Mouse (Mus musculus) layer of hippocampus, adult 8-10 months (tissue): Measurements from ENCODE around the gene Gm8127. TPM values are rescaled to one million over a fixed set of nuclear protein-coding genes. Genes with fewer than 3 reads are reported as not detected.
"Not testable (repeated sequence)": the region's sequence is repeated elsewhere in the genome, so short reads cannot be mapped to it uniquely, and the experiment has no call there.

ENCODE experiments used
- DNase-seq, 2 experiments: peaks; one replicate each; pipeline ENCODE4 v3.0.0; 2022; ENCODE audit warnings: low spot score in 2 of 2
- total RNA-seq, 4 experiments: library from RNA; stranded (reverse); gene quantifications; 2 replicates each; pipeline ENCODE4 v1.2.4; 2022

Gm8127 gene
- not detected for total RNA-seq

DNA sequence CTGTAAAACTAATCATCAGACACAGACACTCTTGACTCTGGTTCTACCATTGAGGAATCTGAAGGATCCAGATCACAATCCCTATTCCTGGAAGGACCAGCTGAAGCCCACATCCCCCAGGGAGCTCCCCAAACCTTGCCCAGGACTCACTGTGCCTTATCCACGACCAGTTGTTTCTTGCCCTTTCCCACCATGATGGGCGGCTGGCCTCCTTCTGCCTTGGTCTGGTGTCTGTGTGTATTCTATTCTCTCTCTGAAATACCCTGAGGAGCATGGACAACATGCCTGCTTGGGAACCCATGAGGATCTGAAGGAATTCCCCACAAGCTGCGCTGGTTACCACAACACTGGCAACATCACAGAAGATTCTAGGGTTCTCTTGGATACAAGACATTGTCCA is at the start of gene Gm8127:
Gene Gm8127, minus strand, starts transcription at position 330 of the 400 bp plus-strand sequence.
- not testable (repeated sequence) for DNase-seq

DNA sequence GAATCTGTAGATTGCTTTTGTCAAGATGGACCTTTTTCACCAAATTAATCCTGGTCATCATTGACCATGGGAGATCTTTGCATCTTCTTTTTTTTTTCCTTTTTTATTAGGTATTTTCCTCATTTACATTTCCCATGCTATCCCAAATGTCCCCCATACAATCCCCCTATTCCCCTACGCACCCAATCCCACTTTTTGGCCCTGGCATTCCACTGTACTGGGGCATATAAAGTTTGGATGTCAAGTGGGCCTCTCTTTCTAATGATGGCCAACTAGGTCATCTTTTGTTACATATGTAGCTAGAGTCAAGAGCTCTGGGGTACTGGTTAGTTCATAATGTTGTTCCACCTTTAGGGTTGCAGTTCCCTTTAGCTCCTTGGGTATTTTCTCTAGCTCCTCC is 44.0 kb upstream of the Gm8127 start:
- not testable (repeated sequence) for DNase-seq

DNA sequence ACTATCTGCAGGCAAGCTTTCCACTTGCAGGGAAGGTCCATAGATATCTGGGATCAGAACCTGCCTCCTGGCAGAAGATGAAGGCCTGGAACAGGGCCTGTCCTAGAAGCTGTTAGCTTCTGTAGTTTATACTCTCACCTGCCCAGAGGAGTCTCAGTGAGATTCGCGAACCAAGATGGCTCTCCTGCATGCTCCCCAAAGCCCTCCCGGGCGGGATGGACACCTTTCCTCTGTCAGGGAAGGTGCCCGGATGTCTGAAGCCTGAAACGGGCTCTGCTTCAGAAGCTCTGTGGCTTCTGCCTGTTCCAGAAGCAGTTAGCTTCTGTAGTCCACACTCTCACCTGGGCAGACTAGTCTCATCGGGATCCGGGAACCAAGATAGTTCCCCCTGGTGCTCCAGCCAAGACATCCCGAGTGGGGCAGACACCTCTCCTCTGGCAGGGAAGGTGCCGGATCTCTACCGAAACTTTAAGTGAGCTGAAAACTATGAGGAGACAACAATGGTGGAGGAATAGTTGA is 37.8 kb upstream of the Gm8127 start:
- not testable (repeated sequence) for DNase-seq

DNA sequence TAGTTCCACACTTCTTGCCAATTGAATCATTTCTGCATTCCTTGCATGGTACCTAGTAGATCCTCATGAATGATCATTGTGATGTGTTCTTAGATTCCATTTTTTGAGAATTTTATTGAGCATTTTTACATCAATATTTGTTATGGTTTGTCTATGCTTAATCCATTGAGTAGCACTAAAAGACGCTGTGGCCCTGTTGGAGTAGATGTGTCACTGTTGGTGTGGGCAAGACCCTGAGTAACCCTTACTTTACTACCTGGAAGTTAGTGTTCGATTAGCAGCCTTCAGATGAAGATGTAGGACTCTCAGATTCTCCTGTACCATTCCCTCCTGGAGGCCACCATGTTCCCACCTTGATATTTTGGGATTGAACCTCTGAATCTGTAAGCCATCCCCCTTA is 35.0 kb upstream of the Gm8127 start:
- not testable (repeated sequence) for DNase-seq

DNA sequence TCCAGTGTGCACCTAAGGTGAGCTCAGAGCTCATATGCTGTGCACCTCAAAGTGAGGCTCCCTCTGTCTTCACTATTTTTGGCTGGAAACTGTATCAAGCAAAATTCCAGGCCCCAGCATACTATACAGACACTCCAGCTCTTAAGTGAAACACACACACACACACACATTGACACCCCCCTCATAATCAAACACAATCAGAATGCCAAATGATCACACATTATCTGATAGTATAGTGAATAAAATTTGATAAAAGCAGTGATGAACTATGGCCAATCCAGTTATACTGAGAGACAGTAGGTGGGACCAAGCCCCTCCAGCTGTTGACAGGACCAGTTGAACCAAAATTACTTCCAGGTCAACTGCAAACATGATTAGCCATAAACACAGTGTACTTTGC is 25.9 kb upstream of the Gm8127 start:
- DNase-seq: not testable (repeated sequence)

DNA sequence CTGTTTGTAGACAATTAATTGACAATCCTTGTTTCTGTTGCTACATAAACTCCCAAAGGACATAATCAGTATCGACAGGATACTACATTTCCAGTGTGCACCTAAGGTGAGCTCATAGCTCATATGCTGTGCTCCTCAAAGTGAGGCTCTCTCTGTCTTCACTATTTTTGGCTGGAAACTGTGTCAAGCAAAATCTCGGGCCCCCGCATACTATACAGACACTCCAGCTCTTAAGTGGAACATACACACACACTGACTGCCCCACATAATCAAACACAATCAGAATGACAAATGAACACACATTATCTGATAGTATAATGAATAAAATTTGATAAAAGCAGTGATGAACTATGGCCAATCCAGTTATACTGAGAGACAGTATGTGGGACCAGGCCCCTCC is 15.0 kb downstream of the Gm8127 start:
- DNase-seq: not testable (repeated sequence)

DNA sequence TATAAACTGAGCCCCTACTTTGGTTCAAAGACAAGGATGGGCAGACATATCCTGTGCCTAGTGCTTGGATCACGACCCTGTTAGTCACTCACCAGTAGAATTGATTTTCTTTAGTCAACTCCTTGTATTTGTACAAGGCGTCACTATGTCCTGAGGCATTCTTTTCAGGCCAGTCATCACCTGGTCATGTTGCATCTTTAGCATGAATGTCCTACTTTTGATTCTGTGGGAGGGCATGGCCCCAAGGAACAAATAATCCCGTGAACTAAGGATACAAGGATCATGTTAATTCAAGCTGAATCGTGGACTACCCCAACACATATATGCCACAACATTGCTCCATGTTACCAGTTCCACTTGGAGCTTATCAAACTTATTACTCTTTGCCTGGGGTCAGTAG is 15.5 kb downstream of the Gm8127 start:
- not testable (repeated sequence) for DNase-seq

DNA sequence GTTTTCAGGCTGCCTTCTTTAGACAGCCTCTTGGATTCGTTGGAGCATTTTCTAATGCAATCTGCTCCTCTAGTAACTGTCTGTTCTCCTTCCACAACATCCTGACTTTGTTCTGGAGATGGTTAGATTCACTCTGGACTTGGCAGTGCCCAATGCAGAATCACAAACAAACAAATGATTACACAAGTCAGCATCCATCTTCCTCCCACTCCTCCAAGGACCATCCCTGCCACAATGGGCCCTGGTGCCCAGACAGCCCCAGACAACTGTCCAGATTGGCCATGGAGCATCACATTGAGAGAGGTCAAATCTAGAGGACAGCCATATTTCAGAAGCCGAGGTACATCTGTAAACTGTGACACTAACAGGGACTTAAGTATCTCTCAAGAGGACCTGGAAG is 16.2 kb downstream of the Gm8127 start:
- not testable (repeated sequence) for DNase-seq

DNA sequence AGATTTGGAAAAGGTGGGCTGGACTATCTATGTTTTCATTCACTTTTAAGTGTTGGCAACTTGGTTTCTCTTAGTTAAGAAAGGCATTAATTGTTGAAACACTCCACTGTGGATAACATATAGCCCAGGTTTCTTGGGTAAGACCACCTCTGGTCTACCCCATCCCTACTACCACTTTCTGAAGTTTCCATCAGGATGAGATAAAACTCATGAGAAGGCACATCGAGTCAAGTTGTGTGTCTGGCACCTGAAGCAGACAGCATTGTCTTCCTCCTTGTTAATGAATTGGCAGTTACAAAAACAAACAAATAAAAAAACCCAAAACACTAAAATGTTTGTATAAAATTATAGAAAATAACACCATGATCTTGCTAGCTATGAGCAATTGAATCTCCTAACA is 17.9 kb downstream of the Gm8127 start:
- DNase-seq: not testable (repeated sequence)

DNA sequence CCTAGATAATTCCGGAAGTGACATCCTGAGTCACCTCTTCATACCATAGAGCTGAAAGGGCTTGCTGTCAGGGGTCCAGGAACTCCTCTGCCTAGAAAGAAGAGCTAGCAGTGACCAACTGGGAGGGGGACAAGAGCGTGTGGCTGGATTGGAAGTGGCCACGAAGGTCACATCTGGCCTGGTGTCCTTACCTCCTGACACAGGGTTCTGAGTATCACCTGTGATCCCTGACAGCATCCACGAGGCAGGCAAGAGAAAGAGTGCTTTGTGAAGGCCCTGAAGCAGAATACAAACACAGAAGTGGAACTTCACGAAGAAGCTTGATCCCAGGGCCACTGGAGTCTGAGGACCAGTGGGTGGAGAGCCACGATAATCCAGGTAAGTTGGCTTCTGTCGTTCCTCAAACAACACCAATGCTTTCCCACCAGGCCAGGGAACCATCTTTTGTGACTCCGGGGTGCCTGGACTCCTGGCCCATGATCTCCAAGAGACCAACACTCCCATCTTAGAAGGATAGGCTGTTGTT is 18.6 kb downstream of the Gm8127 start, which contains the start of gene Gm9732:
Gene Gm9732, plus strand, starts transcription at position 51 of the 526 bp plus-strand sequence.
- DNase-seq: not testable (repeated sequence)

DNA sequence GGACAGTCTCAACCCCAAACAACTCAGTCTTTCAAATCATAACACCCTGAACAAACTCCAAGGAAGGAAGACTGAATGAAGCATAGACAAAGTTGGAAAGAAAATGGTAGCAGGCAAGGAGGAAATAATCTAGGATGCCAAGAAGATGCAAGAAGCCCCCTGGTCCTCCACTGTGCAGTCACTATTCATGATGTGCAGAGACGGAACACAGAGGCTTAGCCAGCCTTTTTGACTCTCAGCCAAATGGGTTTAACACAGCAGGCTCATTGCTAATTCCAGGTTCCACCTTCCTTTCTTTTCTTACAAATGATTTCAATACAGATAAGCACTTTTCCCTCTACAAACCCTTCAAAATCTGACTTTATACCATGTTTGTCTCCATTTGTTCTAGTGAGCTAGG is 20.5 kb downstream of the Gm8127 start:
- not testable (repeated sequence) for DNase-seq

DNA sequence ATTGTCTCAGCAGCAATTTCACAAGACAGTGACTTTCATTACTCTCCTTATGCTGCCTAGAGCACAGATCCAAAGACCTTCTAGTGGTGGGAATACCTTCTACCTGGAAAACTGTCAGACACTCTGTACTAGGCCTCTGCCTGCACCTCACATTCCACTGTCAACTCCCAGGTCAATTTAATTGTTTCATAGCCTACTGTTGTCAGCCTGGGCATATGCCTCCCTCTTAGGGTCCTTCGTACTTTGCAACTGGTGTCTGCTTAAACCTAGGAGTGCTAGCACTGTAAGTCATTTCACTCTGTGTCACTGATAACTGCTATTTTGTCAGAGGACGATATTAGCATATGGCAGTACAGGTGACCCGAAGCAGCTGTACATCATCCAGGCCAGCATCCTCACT is 24.4 kb downstream of the Gm8127 start:
- not testable (repeated sequence) for DNase-seq

DNA sequence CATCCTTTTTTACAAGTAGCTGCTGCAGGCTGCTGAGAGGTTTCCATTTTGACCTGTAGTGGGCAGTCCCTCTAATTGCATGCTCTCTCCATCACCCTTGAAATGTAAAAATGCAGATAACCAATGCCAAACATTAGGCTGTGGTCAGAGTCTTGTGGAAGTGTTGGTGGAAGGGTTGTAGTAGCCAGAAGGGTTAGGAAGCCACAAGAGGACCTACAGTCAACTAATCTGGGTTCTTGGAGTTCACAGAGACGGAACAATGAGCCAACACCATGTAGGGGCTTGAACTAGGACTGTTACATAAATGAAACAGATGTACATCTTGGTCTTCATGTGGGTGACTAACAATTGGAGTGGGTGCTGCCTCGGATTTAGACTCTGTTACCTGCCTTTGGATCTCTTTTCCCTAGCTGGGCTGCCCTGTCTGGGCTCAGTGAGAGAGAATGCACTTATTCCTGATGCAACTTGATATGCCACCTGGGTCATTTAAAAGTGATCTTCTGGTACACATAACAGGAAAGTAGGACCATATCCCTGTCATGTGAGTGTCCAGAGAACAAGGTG is 25.0 kb downstream of the Gm8127 start:
- DNase-seq: not testable (repeated sequence)

DNA sequence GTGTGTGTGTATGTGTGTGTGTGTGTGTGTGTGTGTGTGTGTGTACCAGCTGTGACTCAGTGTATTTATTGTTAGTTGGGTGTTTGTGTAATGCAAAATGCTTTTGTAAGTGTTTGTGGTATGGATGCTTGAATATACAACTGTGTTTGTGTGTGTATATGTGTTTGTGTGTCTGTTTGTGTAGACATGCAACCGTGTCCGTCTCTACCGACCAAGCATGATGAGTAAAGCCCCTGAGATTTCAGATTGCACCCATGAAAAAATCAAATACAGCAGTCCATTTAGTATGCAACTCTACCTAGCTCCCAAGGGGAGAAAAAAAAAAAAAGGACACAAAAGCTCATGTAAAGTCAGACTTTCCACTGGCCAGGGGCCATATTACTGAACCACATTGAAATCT is 30.2 kb downstream of the Gm8127 start:
- not testable (repeated sequence) for DNase-seq

DNA sequence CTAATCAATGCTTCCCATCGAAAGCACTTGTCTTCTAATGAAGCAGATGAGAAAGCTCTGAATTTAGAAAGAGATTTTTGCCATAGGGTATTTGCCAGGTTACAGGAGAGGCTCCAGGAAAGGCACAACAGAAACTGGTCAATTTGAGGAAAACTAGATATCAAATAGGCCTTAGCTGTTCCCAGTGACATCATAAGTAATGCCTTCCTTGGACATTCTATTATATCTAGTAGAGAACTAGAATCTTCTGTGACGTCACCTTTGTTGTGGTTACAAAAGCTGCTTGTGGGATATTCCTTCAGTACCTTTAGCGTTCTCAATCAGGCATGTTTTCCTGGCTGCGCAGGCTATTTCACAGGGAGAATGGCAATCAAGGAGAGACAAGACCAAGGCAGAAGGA is 35.3 kb downstream of the Gm8127 start, which contains the start of gene Gm8126:
Gene Gm8126, plus strand, starts transcription at position 301 of the 400 bp plus-strand sequence.
- DNase-seq: not testable (repeated sequence)

DNA sequence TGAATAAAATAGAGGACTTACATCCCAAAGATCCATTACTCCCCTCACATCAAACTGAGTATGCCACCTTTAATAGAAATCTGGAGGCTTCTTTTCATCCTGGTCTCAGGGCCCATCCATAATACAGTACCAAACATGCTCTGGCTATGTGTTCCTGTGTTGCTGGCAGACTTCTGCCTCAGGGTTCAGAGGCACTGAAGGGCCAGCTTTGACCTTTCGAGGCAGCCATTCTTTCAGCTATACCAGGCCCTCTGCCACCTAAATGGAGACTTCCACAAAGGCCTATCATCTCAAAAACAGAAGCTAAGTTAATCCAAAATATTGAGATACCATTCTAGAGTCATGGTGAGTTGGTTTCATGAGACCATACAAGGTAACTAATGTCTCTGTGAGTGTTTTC is 37.1 kb downstream of the Gm8127 start:
- not testable (repeated sequence) for DNase-seq

DNA sequence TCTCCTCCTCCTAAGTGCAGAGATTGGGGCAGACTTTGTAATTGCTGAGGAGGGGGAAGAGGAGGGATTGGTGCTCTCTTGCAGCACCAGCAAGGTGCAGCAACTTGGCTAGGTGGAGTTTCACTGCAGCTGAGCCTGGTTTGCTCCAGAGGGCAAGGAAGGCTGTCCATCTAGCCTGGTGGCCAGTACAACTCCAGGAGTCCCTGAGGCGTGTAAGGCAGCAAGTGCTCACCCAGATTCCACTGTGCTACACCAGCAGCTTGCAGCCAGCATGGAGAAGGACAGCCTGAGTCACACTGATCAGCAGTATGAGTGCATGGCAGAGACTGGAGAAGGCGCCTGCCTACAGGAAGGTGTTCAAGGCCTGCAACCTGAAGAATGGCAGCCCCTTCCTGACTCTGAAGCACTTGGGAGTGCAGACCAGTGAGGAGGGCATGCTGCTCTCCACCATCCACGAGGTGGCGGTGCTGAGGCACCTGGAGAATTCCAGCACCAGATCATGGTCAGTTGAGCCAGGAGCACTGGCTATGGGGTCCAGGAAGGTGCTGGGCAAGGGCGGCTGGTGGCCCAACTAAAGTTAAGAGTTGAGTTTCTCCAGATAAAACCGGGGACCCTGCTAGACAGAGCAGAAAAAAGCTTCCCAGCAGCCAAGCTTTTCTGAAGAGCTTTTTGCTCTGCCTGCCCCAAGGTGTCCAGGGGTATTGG is 42.9 kb downstream of the Gm8127 start:
- not testable (repeated sequence) for DNase-seq

DNA sequence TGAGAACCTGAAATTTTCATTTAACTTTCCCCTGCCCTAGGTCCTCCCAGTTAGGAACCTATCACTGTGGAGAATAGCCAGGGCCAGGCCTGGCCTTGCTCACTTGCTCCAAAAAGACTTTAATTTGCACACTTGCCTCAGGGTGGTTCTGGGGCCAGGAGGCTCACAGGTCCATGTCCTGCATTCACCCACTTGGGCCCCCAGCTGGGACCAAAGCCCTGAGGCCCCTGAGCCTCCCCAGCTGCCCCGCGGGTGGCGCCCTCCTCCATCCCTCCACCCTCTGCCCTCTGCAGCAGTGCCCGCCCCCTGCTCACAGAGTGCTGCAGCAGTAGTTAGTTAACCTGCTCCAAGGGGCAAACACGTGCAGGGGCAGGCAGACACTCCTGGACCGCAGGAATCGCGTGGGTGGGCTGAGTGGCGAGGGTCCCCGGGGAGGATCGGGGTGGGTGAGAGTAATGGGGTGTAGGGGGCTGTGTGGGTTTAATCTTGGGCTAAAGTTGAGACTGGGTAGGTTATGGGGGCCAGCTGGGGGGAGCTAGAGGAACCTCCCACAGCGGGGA is 43.9 kb downstream of the Gm8127 start:
- DNase-seq: not testable (repeated sequence)
